Mouse (Mus musculus) lung, postnatal 0 days (tissue): Measurements from ENCODE around the gene Fbxo10.

Source experiments
- CTCF ChIP-seq: IDR thresholded peaks from 2 replicates; pipeline ENCODE4 v1.5.1; 2016; ENCODE audit warnings: antibody characterized with exemption, mild to moderate bottlenecking
- EP300 ChIP-seq: IDR thresholded peaks from 2 replicates; pipeline ENCODE4 v1.6.1; 2016; ENCODE audit warnings: antibody characterized with exemption, mild to moderate bottlenecking, control low read depth

GRCm38 (mm10) chr4:45019009-45019408 lies 65.4 kb downstream of the Fbxo10 start:
- no peak for TF ChIP-seq CTCF
- TF ChIP-seq EP300: no peak
